Comparison of ENCODE assay signal across 33 mouse cellular contexts in the genomic region with DNA sequence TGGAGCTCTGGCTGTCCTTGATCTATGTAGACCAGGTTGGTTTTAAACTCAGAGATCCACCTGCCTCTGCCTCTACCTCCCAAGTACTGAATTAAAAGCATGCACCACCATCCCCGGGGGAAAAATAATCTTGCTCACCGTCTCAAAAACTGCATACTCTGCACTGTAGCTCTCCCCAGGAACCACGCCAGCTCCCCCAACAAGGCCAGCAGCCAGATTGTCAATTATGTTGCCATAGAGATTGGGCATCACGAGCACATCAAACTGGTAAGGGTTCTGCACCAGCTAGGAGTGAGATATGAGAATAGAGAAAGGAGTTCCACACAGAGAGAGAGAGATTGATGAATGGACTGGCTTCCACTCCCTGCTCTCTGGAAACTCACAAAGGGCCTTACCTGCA. TPM values are rescaled to one million over a fixed set of nuclear protein-coding genes. Genes with fewer than 3 reads are reported as not detected.
A peak's percentile ranks its signal among the peaks of the same experiment; 100 is the strongest.
DNase-seq lines count a peak whose midpoint lies in the region; ATAC-seq and TF ChIP-seq lines count a peak whose summit lies in the region.
"Had no signal": no experiment of that assay in that cellular context is flagged by ENCODE, and none has a peak within 500 bp of the region (broad histone marks: within the 10 kb centered on the region; RNA-seq: fewer than 3 reads in every experiment).

No protein-coding gene starts in this region.

- H3K4me1 ChIP-seq in forebrain, postnatal 0 days (ENCODE audit: insufficient read depth): peaks cover 9% of the 10 kb centered on the region
- H3K4me1 ChIP-seq in forebrain, embryonic 15.5 days: peaks cover 31% of the 10 kb centered on the region
- peaks cover 0 to 11% of the 10 kb centered on the region in 2 experiments; a peak in 1 of 4 replicates for H3K4me1 ChIP-seq in MEL (ENCODE audit: control insufficient read depth in 1 of 2, insufficient read depth in 2 of 2, low read length in 2 of 2)
- H3K4me1 ChIP-seq in neural tube, embryonic 15.5 days: peaks cover 39% of the 10 kb centered on the region

- H3K4me3 ChIP-seq in forebrain, postnatal 0 days (ENCODE audit: low read depth, low read length): no peak overlapping the region
- no peak overlapping the region for H3K4me3 ChIP-seq in forebrain, embryonic 15.5 days
- H3K4me3 ChIP-seq in MEL (ENCODE audit: control insufficient read depth in 1 of 2, insufficient read depth in 1 of 2, low read depth in 2 of 2, low read length in 2 of 2): no peak overlapping the region
- H3K4me3 ChIP-seq in neural tube, embryonic 15.5 days (replicated peaks): no peak overlapping the region
- H3K4me3 ChIP-seq: embryonic facial prominence, embryonic 13.5 days; forebrain, embryonic 10.5 days; heart, embryonic 10.5 days; hindbrain, embryonic 12.5 days; intestine, embryonic 15.5 days; lung, embryonic 15.5 days; megakaryocyte, embryonic 14.5 days; midbrain, embryonic 12.5 days; stomach, embryonic 15.5 days had no signal

- H3K9me3 ChIP-seq in forebrain, postnatal 0 days (ENCODE audit: low read length): no peaks in the 10 kb centered on the region
- H3K9me3 ChIP-seq in forebrain, embryonic 15.5 days: no peaks in the 10 kb centered on the region
- H3K9me3 ChIP-seq in MEL (replicated peaks; ENCODE audit: insufficient read depth, low read length): no peaks in the 10 kb centered on the region
- no peaks in the 10 kb centered on the region for H3K9me3 ChIP-seq in neural tube, embryonic 15.5 days (replicated peaks)
- H3K9me3 ChIP-seq: embryonic facial prominence, embryonic 13.5 days; forebrain, embryonic 10.5 days; heart, embryonic 10.5 days; hindbrain, embryonic 12.5 days; intestine, embryonic 15.5 days; lung, embryonic 15.5 days; megakaryocyte, embryonic 14.5 days; midbrain, embryonic 12.5 days; stomach, embryonic 15.5 days had no signal

- peaks cover 35% of the 10 kb centered on the region for H3K79me2 ChIP-seq in MEL (ENCODE audit: control insufficient read depth, insufficient read depth, low read length, poor library complexity)

- no peak for TF ChIP-seq RAD21 in MEL (IDR thresholded peaks at IDR 0.05; ENCODE audit: low read depth, low read length)

- 32% methylated on average over 4 of the region's 4 CpGs for WGBS in forebrain, postnatal 0 days
- WGBS in forebrain, embryonic 15.5 days: 48% methylated on average over 4 of the region's 4 CpGs
- WGBS in neural tube, embryonic 15.5 days: 69% methylated on average over 4 of the region's 4 CpGs

- no peaks in the 10 kb centered on the region for H3K27me3 ChIP-seq in forebrain, postnatal 0 days (ENCODE audit: insufficient read depth, low read length)
- H3K27me3 ChIP-seq in forebrain, embryonic 15.5 days: no peaks in the 10 kb centered on the region
- no peaks in the 10 kb centered on the region for H3K27me3 ChIP-seq in MEL (ENCODE audit: control insufficient read depth in 1 of 2, insufficient read depth in 2 of 2, low read length in 2 of 2)
- no peaks in the 10 kb centered on the region for H3K27me3 ChIP-seq in neural tube, embryonic 15.5 days (replicated peaks)
- H3K27me3 ChIP-seq: embryonic facial prominence, embryonic 13.5 days; hindbrain, embryonic 12.5 days; intestine, embryonic 15.5 days; lung, embryonic 15.5 days; megakaryocyte, embryonic 14.5 days; midbrain, embryonic 12.5 days; stomach, embryonic 15.5 days had no signal

- H3K36me3 ChIP-seq in forebrain, postnatal 0 days (ENCODE audit: insufficient read depth): peaks cover 56% of the 10 kb centered on the region
- H3K36me3 ChIP-seq in forebrain, embryonic 15.5 days: peaks cover 56% of the 10 kb centered on the region
- peaks cover 13 to 26% of the 10 kb centered on the region in 2 experiments for H3K36me3 ChIP-seq in MEL (ENCODE audit: control insufficient read depth in 1 of 2, insufficient read depth in 2 of 2, low read length in 2 of 2)
- H3K36me3 ChIP-seq in neural tube, embryonic 15.5 days: peaks cover 56% of the 10 kb centered on the region

- TF ChIP-seq EP300 in MEL (IDR thresholded peaks at IDR 0.05; ENCODE audit: low read depth in 1 of 2, low read length in 2 of 2): no peak

- no peak for ATAC-seq in forebrain, postnatal 0 days
- no peak for ATAC-seq in forebrain, embryonic 15.5 days (replicated peaks)
- no peak for ATAC-seq in neural tube, embryonic 15.5 days (ENCODE audit: low FRiP score)
- ATAC-seq in monocyte, adult 5-6 weeks (replicated peaks; ENCODE audit: insufficient number of reproducible peaks, low FRiP score, low TSS enrichment, poor library complexity, severe bottlenecking): no peak
- ATAC-seq: CD4-positive, CD25-positive, alpha-beta regulatory T cell, adult 4 months; hindbrain, postnatal 0 days; intestine, embryonic 15.5 days had no signal

- no peak overlapping the region for H3K4me2 ChIP-seq in forebrain, postnatal 0 days (ENCODE audit: low read depth)
- no peak overlapping the region for H3K4me2 ChIP-seq in forebrain, embryonic 15.5 days (replicated peaks)
- H3K4me2 ChIP-seq in neural tube, embryonic 15.5 days: no peak overlapping the region
- H3K4me2 ChIP-seq: embryonic facial prominence, embryonic 13.5 days; hindbrain, embryonic 12.5 days; intestine, embryonic 15.5 days; lung, embryonic 15.5 days; midbrain, embryonic 12.5 days; stomach, embryonic 15.5 days had no signal

- DNase-seq in forebrain, postnatal 0 days: peak; percentile 44
- peak; percentile 39 for DNase-seq in MEL (ENCODE audit: low read depth, low spot score)
- DNase-seq in layer of hippocampus, adult 11-12 months (ENCODE audit: low spot score): peak; percentile 54
- DNase-seq in layer of hippocampus, postnatal 10 days (ENCODE audit: low spot score in 2 of 2): peak; percentile 53 to 72
- no peak for DNase-seq in neural tube, embryonic 10.5 days (ENCODE audit: extremely low spot score, low spot score)
- DNase-seq: adrenal gland, adult 8-10 months; cerebellum, adult 11 months; cerebellum, adult 9-11 months; gastrocnemius, postnatal 25 days; heart, adult 11 months; heart, postnatal 36 days; kidney, adult 2 months; kidney, postnatal 4 days; liver; lung, postnatal 4 days; thymus, postnatal 14 days had no signal

- no peak for TF ChIP-seq POLR2A in MEL (IDR thresholded peaks at IDR 0.05; ENCODE audit: control insufficient read depth in 1 of 2, insufficient read depth in 1 of 2, low read depth in 1 of 2, low read length in 2 of 2, poor library complexity in 1 of 2)

- no peak for TF ChIP-seq CTCF in forebrain, postnatal 0 days (IDR thresholded peaks at IDR 0.05; ENCODE audit: low read depth)
- TF ChIP-seq CTCF in MEL (IDR thresholded peaks at IDR 0.05 in 2 of 3, conservative IDR thresholded peaks at IDR 0.05 in 1 of 3; ENCODE audit: control insufficient read depth in 1 of 3, insufficient read depth in 1 of 3, low read depth in 2 of 3, low read length in 3 of 3, poor library complexity in 1 of 3, severe bottlenecking in 1 of 3): no peak

- no peak overlapping the region for H3K27ac ChIP-seq in forebrain, postnatal 0 days (ENCODE audit: low read depth, low read length)
- H3K27ac ChIP-seq in forebrain, embryonic 15.5 days (replicated peaks): no peak overlapping the region
- no peak overlapping the region for H3K27ac ChIP-seq in MEL (ENCODE audit: control insufficient read depth, low read depth, low read length)
- no peak overlapping the region for H3K27ac ChIP-seq in neural tube, embryonic 15.5 days (replicated peaks)
- H3K27ac ChIP-seq: embryonic facial prominence, embryonic 13.5 days; forebrain, embryonic 10.5 days; heart, embryonic 10.5 days; hindbrain, postnatal 0 days; intestine, embryonic 15.5 days; kidney, postnatal 0 days; lung, embryonic 15.5 days; midbrain, embryonic 12.5 days; stomach, embryonic 15.5 days had no signal

- peak overlapping the region; percentile 6; the same call in 1 of the 2 replicates for H3K9ac ChIP-seq in forebrain, postnatal 0 days
- H3K9ac ChIP-seq in forebrain, embryonic 15.5 days (replicated peaks): no peak overlapping the region
- no peak overlapping the region for H3K9ac ChIP-seq in MEL (ENCODE audit: control insufficient read depth, low read depth, low read length, poor library complexity, severe bottlenecking)
- no peak overlapping the region for H3K9ac ChIP-seq in neural tube, embryonic 15.5 days (replicated peaks)
- H3K9ac ChIP-seq: embryonic facial prominence, embryonic 13.5 days; hindbrain, embryonic 12.5 days; intestine, embryonic 15.5 days; lung, embryonic 15.5 days; midbrain, embryonic 12.5 days; stomach, embryonic 15.5 days had no signal

RNA-seq across cellular contexts. Expression of a gene that starts 3.5 kb away (rescaled TPM):
- 137 and 175 TPM in 2 replicates for total RNA-seq in forebrain, postnatal 0 days (2014; rRNA removed)
- 151 and 169 TPM in 2 replicates for polyA plus RNA-seq in forebrain, postnatal 0 days (2015; fragmentation: Nextera tagmentation; extraction: Ambion mirVana)
- 165 TPM in 2 replicates for polyA plus RNA-seq in forebrain, embryonic 15.5 days (2015; fragmentation: Nextera tagmentation; extraction: Ambion mirVana)
- 205 and 210 TPM in 2 replicates for total RNA-seq in MEL (2012; rRNA removed)
- 1,000 to 10,000 TPM in 1 of 2 experiments, 100 to 1,000 TPM in 1; 551 to 1,030 TPM for polyA plus RNA-seq in MEL (2012; ENCODE audit: insufficient read depth in 1 of 2, insufficient read length in 2 of 2, low read depth in 1 of 2, low replicate concordance in 2 of 2, missing spikeins in 1 of 2)
- 100 to 1,000 TPM; 228 to 246 TPM for total RNA-seq in layer of hippocampus, postnatal 10 days (2021)
- polyA plus RNA-seq in neural tube, embryonic 15.5 days (2015; fragmentation: Nextera tagmentation; extraction: Ambion mirVana): 193 and 199 TPM in 2 replicates
- total RNA-seq in monocyte, adult 5-6 weeks (2017): 103 to 169 TPM (median 112 TPM) in 3 replicates

RNA-seq across cellular contexts. Expression of a gene that starts 6.6 kb away (rescaled TPM):
- total RNA-seq in forebrain, postnatal 0 days (2014; rRNA removed): 173 and 183 TPM in 2 replicates
- polyA plus RNA-seq in forebrain, postnatal 0 days (2015; fragmentation: Nextera tagmentation; extraction: Ambion mirVana): 220 and 243 TPM in 2 replicates
- polyA plus RNA-seq in forebrain, embryonic 15.5 days (2015; fragmentation: Nextera tagmentation; extraction: Ambion mirVana): 239 and 271 TPM in 2 replicates
- 425 and 556 TPM in 2 replicates for total RNA-seq in MEL (2012; rRNA removed)
- polyA plus RNA-seq in MEL (2012; ENCODE audit: insufficient read depth in 1 of 2, insufficient read length in 2 of 2, low read depth in 1 of 2, low replicate concordance in 2 of 2, missing spikeins in 1 of 2): 1,000 to 10,000 TPM in 1 of 2 experiments, 100 to 1,000 TPM in 1; 594 to 1,867 TPM
- total RNA-seq in layer of hippocampus, postnatal 10 days (2021): 100 to 1,000 TPM; 171 to 187 TPM
- 275 and 293 TPM in 2 replicates for polyA plus RNA-seq in neural tube, embryonic 15.5 days (2015; fragmentation: Nextera tagmentation; extraction: Ambion mirVana)
- 156 to 208 TPM (median 163 TPM) in 3 replicates for total RNA-seq in monocyte, adult 5-6 weeks (2017)

RNA-seq across cellular contexts. Expression of a gene that starts 14.2 kb away (rescaled TPM):
- total RNA-seq in forebrain, postnatal 0 days (2014; rRNA removed): 9.3 and 15.1 TPM in 2 replicates
- 3.5 and 4.8 TPM in 2 replicates for polyA plus RNA-seq in forebrain, postnatal 0 days (2015; fragmentation: Nextera tagmentation; extraction: Ambion mirVana)
- polyA plus RNA-seq in forebrain, embryonic 15.5 days (2015; fragmentation: Nextera tagmentation; extraction: Ambion mirVana): 3.8 and 4.0 TPM in 2 replicates
- total RNA-seq in MEL (2012; rRNA removed): 0.12 and 0.13 TPM in 2 replicates
- polyA plus RNA-seq in MEL (2012; ENCODE audit: insufficient read depth in 1 of 2, insufficient read length in 2 of 2, low read depth in 1 of 2, low replicate concordance in 2 of 2, missing spikeins in 1 of 2): under 1 TPM in 1 of 2 experiments, not detected in 1; 0.72 TPM
- 10 to 100 TPM; 15.6 to 16.2 TPM for total RNA-seq in layer of hippocampus, postnatal 10 days (2021)
- 4.7 and 7.8 TPM in 2 replicates for polyA plus RNA-seq in neural tube, embryonic 15.5 days (2015; fragmentation: Nextera tagmentation; extraction: Ambion mirVana)
- not detected in 3 replicates for total RNA-seq in monocyte, adult 5-6 weeks (2017)
- total RNA-seq: common myeloid progenitor, adult 5-6 weeks; neutrophil, adult 5-6 weeks had no signal
- polyA plus RNA-seq: CD4-positive, CD25-positive, alpha-beta regulatory T cell, adult 4 months had no signal
